Mouse (Mus musculus): ENCODE measurements around the gene Nt5dc3. TPM values are rescaled to one million over a fixed set of nuclear protein-coding genes. Genes with fewer than 3 reads are reported as not detected.
A peak's percentile ranks its signal among the peaks of the same experiment; 100 is the strongest.

Gene Nt5dc3
- total RNA-seq, 1 experiment from 2014 or later, result 37.0 TPM

GRCm38 (mm10) chr10:86779117-86779755 lies 431 bp downstream of the Nt5dc3 start:
- peak; percentile 22 for DNase-seq

- DNase-seq, result no peak
These were observed 1.2 kb downstream of the Nt5dc3 start for GRCm38 (mm10) chr10:86779816-86780500.

- DNase-seq, result no peak
These were observed 2.8 kb downstream of the Nt5dc3 start for GRCm38 (mm10) chr10:86781641-86782040.

GRCm38 (mm10) chr10:86782656-86783055 lies 3.9 kb downstream of the Nt5dc3 start:
- no peak for DNase-seq

- no peak for DNase-seq
These were observed 4.8 kb downstream of the Nt5dc3 start for GRCm38 (mm10) chr10:86783561-86783960.

- no peak for DNase-seq
These were observed 5.4 kb downstream of the Nt5dc3 start for GRCm38 (mm10) chr10:86784126-86784675.

GRCm38 (mm10) chr10:86785396-86785795 lies 6.6 kb downstream of the Nt5dc3 start:
- DNase-seq, result no peak

- no peak for DNase-seq
These were observed 7.3 kb downstream of the Nt5dc3 start for GRCm38 (mm10) chr10:86786083-86786482.

- DNase-seq, result no peak
These were observed 9.4 kb downstream of the Nt5dc3 start for GRCm38 (mm10) chr10:86788193-86788592.

GRCm38 (mm10) chr10:86789146-86789672 lies 10.4 kb downstream of the Nt5dc3 start:
- no peak for DNase-seq

- DNase-seq, result no peak
These were observed 12.8 kb downstream of the Nt5dc3 start for GRCm38 (mm10) chr10:86791507-86792184.

GRCm38 (mm10) chr10:86793509-86793951 lies 14.7 kb downstream of the Nt5dc3 start:
- DNase-seq, result no peak

- DNase-seq, result no peak
These were observed 15.4 kb downstream of the Nt5dc3 start for GRCm38 (mm10) chr10:86794196-86794595.

GRCm38 (mm10) chr10:86794794-86795535 lies 16.2 kb downstream of the Nt5dc3 start:
- no peak for DNase-seq

- DNase-seq, result no peak
These were observed 17.4 kb downstream of the Nt5dc3 start for GRCm38 (mm10) chr10:86796073-86796741.

GRCm38 (mm10) chr10:86807362-86807761 lies 28.6 kb downstream of the Nt5dc3 start:
- no peak for DNase-seq

GRCm38 (mm10) chr10:86808013-86808758 lies 29.4 kb downstream of the Nt5dc3 start:
- no peak for DNase-seq

GRCm38 (mm10) chr10:86810000-86810399 lies 31.2 kb downstream of the Nt5dc3 start:
- DNase-seq, result no peak

GRCm38 (mm10) chr10:86810612-86811011 lies 31.8 kb downstream of the Nt5dc3 start:
- no peak for DNase-seq

GRCm38 (mm10) chr10:86814292-86815131 lies 35.7 kb downstream of the Nt5dc3 start:
- no peak for DNase-seq

All from adrenal gland, postnatal 25 days (tissue).